Mouse (Mus musculus): ENCODE measurements around the gene Nrxn1.

Gene Nrxn1

DNA sequence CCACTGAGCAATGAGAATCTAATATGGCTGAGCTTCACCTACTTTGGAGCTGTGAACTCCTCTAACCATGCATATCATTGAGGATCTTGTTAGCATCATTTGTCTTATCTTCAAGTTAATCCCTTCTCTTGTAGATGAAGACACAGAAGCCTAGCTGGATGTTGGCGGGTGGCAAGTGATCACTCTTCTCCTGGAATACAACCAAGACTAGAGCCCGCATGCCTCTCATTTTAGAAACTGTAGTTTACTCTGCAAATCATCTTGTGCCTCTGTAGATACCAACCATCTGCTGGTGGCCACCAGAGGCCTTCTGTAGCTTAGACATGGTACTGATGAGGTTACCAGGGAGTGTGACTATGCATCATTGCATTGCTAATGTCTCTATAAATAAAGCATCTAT lies 280.4 kb downstream of the Nrxn1 start:
- DNase-seq (ENCODE audit: extremely low spot score, low read depth, low spot score): no peak

DNA sequence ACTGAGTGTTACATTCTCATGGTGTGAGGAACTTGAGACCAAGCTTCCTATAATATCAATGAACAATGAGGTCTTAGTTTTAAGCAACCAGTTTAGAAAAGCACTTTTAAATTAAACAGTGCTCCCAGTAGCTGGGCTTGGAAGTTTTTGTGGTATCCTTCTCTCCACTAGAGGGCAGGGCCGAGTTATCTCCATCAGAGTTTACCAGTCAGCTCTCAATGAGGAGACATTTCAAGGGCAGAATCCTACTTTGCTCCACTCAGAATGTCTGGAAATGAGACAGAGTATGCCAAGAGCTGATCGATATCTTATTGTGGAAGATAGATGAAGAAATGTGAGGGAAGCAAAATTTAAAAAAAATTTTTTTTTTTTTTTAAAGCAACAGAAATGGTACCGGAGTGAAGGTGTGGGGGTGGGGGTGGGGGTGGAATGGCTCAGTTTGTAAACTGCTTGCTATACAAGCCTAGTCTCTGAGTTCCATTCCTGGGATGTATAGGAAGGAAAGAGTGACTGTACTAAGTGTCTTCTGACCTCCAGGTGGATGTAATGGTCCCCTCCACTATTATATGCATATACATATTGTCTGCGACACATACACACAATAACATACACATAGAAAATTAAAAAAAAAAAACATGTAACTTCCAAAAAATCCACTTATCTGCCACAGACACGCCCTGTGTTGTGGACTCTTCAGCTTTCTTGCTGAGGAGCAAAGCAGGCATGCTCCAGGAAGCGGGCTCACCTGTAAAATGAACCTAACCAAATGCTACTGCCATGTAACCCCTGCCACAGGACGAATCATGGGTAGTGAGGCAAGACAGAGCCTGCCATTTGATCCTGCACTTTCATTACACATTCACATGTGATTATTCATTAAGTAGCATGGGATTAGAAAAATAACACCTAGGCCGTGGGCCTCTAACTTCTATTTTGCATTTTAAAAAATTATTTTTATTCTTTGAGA lies 283.4 kb downstream of the Nrxn1 start:
- peak; percentile 35 for DNase-seq (ENCODE audit: extremely low spot score, low read depth, low spot score)

DNA sequence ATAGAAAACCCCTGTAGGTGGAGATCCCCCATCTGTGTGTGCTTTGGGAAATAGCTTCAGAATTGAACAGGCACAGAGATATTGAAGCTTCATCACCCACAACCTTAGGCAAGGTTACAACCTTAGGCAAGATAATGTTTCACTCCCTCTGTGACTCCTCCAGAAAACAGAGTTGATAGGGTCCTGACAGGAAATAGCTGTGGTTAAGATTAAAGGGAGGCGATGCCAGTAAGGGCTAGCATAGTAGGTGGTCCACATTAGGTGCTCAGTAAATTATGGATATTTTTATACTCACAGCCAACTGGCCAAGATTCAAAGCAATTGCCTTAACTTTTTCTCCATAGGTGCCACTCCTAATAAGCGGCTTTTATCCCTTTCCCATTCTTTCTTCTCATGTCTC lies 284.6 kb downstream of the Nrxn1 start:
- DNase-seq (ENCODE audit: extremely low spot score, low read depth, low spot score): no peak

DNA sequence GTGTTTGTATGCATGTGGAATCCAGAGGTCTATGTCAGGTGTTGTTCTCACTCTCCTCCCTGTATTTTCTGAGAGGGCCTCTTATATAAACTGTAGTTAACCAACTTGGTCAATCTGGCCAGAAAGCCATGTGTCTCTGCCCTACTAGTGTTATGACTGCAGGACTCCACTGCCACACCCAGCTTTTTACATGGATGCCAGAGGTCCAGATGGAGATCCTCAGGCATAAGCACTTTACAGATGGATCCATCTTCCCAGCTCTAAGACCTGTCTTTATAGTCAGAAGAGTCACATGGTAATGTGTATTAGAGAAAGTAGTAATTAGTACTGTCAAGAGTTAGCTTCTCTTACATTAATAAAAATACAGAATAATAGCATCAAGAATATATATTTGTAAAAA lies 285.7 kb downstream of the Nrxn1 start:
- no peak for DNase-seq (ENCODE audit: extremely low spot score, low read depth, low spot score)

DNA sequence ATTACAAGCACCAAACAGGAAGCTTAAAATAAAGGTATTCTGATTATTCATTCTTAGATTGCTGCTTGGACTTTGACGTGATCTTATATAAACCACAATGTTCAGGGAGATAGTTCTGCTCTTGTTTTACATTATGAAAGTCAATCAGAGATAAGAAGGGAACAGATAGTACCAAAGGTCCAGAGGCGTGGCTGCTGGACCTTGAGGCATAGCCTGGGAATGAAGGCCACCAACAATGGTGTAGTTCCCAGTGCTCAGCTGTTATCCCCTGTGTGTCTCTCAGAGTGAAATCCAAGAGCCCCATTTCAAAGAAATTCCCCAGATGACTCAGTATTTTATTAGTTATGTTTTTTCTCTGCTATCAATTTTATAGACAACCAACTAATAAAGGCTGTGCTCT lies 294.2 kb downstream of the Nrxn1 start:
- DNase-seq (ENCODE audit: extremely low spot score, low read depth, low spot score): no peak

DNA sequence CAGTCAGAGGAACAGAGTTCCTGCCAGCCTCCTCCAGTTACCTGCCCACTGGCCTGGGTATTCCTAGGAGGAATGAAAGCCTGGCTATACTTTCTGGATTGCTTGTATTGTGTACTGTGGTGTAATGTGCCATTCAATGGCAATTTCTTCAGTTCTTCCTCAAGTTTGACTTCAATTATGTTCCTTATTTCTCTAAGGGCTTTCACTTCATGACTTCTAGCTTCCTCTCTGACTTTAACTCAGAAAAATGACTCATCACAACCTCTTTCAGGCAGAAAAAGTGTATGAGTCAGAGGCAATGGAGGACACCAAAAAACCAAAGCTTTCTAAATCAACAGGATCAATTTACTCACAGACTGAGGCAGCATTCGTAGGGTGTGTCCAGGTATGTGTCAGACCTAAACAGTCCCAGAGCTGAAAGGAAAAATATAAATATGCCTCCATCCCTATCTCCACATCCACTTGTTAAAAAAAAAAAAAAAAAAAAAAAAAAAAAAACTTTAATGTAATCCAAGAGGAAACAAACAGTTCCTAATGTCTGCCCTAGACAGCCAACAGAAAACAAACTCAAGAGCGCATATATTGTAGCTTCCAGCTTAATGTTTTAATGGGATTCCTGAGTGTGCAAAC lies 295.1 kb downstream of the Nrxn1 start:
- DNase-seq (ENCODE audit: extremely low spot score, low read depth, low spot score): no peak

DNA sequence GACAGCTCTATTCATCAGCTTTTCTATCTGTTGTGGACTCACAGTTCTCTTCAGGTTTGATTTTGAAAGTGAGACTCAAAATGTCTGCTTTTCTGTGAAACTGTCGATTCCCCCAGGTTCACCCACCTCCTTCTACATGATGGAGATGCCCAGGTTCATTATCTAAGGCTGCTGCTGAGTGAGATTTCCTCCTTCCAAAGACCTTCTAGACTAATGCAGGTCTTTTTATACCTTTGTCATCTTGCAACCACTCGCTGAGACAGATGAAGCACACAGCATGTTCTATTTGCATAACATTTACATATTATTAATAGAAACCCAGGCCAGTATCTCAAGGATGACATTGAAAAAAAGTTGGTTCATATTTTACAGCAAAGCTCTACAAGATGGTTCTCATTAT lies 295.9 kb downstream of the Nrxn1 start:
- no peak for DNase-seq (ENCODE audit: extremely low spot score, low read depth, low spot score)

DNA sequence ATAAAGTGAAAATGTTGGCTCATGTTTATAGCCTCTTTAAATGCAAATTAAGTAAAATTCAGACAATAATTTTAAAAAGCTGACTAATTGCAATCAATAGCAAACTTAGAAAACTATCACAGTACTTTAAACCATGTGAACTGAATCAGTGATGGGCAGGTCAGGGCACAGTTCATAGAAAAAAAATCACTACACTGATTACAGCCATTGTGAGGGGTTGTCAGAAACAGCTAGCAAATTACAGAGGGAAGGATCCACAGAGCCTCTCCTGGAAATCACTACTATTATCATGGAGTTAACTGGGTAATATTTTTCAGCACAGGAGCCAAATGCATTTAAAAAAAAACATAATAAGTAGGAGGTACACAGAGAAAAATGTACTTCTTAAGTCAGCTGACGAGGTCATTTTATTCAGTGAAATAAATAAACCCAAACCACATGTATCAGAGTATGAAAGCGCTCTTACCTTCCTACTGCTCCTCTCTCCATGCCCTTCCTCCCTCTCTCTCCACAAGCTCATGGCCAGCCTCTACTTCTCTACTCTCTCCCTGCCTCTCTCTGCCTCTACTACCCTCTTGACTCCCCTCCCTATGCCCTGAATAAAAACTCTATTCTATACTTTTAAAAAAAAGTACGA lies 304.3 kb downstream of the Nrxn1 start:
- no peak for DNase-seq (ENCODE audit: extremely low spot score, low read depth, low spot score)

DNA sequence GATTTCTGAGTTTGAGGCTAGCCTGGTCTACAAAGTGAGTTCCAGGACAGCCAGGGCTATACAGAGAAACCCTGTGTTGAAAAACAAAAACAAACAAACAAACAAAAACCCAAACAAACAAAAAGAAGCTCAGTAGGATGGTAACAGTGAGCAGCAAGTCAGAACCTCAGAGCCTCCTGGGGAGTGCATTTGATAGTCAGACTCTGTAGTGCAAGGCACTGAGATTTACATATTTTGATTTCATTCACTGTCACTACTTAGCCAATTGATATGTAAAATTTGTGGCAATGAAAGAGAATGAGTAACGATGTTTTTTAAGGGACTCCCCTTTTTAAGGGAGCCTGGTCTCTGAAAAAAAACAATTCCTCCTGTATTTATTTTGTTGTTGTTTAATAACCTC lies 304.8 kb downstream of the Nrxn1 start:
- DNase-seq (ENCODE audit: extremely low spot score, low read depth, low spot score): no peak

DNA sequence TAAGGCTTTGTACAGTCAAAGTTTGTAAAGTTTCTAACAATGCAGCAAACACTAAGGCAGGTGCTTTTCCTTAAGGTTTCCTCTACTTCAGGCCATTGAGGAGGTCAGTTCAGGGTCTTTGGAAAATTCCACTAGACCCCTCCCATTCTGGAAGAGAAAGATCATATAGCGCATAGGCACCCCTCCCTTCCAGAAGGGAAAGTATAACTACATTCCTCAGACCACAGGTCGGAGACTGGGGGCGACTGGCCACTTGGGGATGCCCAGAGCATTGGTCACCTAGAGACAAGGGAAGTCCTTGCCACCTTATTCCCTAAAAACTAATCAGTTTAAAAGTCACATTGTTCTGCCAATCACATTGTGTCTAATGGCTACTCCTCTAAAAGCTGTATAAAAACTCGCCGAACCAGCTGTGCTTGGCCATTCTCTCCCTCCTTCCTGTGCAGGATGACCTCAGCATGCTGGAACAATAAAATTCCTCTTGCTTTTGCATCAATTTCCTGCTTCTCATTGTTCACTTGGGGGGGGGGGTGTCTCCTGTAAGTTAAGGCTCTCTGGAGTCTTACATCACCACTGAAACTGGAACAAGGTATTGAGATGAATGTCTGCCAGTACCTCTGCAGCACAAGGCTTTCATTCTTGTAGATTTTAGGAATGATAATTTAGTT lies 305.6 kb downstream of the Nrxn1 start:
- DNase-seq (ENCODE audit: extremely low spot score, low read depth, low spot score): no peak

DNA sequence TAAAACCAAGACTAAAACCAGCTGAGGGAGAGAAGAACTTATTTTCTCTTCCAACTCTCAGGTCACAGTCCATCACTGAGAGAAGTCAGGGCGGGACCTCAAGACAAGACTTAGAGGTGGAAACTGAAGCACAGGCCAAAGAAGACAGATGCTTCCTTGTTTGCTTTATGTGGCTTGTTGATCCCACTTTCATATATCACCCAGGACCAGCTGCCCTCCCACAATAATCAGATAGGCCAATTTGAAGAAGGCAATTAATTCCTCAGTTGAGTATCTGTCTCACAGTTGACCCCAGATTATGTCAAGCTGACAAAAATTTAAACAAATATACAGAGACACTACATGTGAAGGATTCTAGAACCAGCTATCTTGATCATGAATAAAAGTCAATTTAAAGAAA lies 312.4 kb downstream of the Nrxn1 start:
- no peak for DNase-seq (ENCODE audit: extremely low spot score, low read depth, low spot score)

DNA sequence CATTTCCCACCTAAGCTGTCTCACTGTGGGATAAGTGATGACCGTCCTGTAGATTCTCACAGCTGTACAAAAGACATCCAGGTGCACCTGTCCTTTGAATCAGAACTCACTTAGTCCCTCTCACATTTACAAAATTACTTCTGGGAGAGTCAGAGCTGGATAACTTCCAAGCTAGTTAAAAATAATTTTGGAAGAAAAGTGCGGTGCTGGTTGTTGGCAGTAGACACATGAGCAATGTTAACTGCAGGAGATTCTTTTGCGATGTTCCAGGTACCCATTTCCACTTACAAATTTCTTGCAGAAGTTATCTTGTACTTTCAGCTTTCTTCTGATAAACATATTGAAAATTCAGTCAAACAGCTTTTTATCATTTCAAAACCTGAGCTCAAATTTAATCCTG lies 317.5 kb downstream of the Nrxn1 start:
- DNase-seq (ENCODE audit: extremely low spot score, low read depth, low spot score): no peak

DNA sequence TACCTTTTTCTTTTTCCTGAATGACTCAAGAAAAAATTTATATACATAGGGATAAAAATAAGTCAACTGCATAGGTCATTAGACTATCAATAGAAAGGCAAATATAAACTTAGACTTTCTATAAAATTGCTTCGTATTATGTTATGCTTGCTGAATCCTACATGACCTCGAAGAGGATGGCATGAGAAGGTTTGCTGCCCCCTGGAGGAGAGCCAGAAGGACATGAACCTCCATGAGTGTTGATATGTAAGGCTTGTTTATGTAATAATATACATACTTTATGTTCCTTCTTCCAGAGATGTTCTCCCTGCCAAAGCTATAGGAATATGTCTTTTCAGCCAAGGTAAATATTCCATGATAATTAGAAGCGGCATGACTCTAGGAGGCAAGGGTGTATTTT lies 319.6 kb downstream of the Nrxn1 start:
- no peak for DNase-seq (ENCODE audit: extremely low spot score, low read depth, low spot score)

DNA sequence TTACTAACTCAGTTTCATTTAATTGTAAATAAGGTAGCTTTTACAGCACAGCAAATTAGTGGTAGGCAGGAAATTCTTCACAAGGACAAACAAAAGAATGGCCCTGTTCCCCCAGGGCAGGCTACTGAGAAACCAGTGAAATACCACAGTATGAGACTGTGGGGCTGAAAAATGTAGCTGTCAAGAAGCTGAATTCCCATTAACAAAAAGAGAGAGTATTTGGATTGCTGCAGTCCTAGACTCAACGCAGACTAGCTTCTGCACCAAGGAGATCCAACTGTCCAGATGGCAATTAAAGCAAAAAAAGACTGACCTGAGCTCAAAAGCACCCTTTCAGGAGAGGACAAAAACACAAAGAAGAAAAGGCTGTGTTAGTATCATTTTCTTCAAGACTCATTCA lies 324.7 kb downstream of the Nrxn1 start:
- no peak for DNase-seq (ENCODE audit: extremely low spot score, low read depth, low spot score)

DNA sequence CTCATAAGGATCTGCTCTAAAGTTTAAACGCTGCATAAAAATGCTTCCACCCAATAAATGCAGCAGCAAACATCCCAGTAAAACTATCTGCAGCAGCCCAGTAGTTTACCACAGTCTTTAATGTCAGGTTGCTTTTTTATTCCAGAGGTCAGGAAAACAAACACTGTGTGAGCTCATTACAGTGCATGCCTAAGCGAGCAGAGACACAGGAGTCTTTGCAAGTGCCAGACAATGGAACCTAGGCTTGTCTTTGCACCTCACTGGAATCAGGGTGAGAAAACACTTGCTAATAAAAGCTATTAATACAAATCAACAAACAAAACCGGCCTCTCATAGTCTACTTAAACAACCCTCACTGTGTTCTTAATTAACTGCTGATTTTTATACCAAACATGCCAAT lies 365.7 kb downstream of the Nrxn1 start:
- DNase-seq (ENCODE audit: extremely low spot score, low read depth, low spot score): no peak

DNA sequence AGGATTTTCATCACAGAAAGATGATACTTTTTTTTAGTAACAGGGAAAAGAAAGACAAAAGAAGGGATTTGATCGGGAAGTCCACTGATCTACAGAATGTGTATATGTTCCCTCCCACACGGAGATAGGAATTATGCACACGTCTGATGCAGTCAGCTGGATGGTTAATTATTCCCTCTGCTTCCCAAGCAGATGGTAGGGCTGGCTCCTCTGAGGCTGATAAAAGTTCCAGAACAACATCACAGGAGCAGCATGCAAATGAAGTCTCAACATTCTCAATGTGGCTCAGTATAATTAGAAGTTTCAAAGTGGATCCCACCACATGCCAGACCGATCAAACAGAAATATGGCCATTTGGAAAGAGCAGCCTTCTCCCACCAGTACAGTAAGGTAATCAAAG lies 388.1 kb downstream of the Nrxn1 start:
- DNase-seq (ENCODE audit: extremely low spot score, low read depth, low spot score): no peak

DNA sequence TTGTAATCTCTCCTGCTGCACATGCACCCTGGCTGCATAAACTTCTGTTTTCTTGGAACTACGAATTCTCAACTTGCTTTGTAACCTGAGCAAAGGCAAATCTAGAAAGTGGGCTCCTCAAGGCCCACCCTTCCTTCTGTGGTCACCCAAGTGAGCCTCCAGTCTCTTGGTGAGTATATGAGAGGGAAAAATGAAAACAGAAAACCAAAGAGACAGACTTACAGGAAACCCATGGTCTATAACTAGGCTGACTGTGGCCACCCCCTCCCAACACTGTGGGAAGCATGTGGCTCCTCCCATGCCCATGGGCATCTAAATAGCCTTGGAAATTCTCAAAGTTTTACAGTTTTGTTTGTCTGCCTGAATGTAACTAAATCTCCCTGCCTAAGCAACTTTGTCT lies 390.2 kb downstream of the Nrxn1 start:
- no peak for DNase-seq (ENCODE audit: extremely low spot score, low read depth, low spot score)

DNA sequence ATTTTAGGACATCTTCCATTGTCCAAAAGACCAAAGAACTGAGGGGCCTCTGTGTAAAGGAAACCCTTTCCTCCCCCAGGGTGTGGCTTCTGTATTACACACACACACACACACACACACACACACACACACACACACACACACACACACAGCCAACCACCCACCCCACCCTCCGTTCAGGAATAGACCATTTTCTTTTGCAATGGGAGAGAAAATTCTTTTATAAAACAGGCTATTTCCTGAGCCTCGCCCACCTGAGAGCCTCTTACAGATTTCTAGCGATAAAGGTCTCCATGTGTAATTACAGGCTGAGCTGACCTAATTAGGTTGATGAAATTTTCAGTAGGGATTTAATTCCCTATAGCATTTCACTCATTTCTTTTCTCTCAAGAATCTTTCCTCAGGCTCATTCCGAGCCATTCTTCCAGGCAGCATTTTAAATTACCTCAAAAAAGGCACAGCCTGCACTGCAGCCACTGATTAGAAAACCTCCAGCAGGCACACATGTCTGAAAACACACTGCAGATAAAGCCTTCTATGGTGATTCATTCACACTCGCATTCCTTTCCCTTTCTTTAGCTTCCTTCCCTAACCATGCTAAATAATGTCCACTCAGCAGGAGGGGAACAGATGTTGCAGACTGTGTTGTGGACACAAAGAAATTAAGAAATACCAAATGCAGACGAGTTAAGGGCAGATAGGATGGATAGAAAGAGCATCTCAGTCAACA lies 396.6 kb downstream of the Nrxn1 start:
- DNase-seq (ENCODE audit: extremely low spot score, low read depth, low spot score): no peak

DNA sequence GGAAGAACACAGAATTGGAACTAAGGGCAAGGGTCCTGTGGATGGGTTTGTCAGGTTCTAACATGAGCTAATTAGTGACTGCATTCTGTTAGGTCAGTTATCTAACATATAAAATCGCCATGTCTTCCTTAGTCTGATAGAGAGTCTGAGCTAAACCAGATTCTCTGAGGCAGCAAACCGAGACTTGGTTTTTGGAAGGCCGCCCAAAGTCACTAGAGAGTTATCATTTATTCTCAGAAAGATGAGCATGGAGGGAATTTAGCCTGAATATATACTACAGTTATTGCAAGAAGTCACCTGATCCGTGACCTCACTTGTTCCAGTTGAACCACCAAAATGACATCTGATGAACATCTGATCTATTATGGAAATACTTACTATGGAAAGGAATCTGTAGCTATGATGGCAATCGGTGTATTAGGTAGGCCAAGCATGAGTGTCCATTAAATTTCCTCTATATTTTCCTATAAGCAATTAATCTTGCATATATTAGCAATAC lies 397.7 kb downstream of the Nrxn1 start:
- DNase-seq (ENCODE audit: extremely low spot score, low read depth, low spot score): no peak

DNA sequence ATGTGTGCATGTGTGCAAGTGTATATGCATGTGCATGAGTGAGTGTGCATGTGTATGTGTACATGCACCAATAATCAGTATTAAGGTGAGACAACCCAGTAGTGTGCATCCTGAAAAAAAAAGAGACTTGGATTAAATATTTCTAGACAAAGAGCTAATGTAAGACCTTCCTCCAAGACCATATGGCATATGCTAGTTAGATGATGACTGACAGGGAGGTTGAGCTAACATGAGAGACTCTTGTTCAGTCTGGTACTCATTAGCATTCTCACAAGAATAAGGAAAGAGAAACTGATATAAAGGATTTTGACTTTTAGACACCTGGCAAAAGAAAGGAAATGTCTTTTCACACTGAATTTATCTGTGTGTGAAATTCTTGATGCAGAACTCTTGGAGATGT lies 408.7 kb downstream of the Nrxn1 start:
- DNase-seq (ENCODE audit: extremely low spot score, low read depth, low spot score): no peak

DNA sequence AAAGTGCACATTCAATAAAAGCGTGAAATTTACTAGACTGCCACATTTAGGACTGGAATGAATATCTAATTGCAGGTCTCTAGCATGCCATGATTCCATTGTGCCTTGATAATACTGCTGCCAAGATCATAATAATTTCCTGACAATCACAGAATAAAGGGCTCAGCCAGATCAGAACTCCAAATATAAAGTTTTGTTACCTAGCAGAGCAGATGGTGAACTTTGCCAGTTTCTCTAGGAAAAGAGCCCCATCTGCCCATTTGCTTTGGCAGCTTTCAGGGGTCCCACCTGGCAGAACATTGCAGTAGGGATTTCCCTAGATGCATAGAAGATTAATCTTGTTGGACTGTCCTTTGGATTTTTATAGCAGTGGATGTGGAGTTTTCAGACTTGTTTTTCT lies 411.9 kb downstream of the Nrxn1 start:
- no peak for DNase-seq (ENCODE audit: extremely low spot score, low read depth, low spot score)
